Comparison of ENCODE assay signal across 29 mouse cellular contexts in the genomic region with DNA sequence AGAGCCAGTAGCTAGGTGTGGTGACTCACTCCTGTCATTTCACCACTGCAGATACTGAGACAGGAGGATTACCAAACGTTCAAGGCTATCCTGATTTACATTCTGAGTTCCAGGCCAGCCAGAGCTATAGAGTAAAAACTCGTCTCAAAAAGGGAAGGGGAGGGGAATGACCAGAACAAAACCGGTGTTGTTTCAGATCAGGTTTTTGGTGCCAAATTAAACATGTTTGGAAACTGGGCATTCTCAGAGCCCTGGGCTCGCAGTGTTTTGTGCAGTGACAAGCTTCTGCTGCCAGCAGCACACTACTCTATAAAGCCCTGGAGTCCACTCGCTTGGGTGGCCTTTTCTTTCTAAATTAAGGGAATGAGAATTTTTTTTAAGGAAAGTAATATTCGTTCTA. TPM values are rescaled to one million over a fixed set of nuclear protein-coding genes. Genes with fewer than 3 reads are reported as not detected.
A peak's percentile ranks its signal among the peaks of the same experiment; 100 is the strongest.
DNase-seq lines count a peak whose midpoint lies in the region; ATAC-seq lines count a peak whose summit lies in the region.
"Had no signal": no experiment of that assay in that cellular context is flagged by ENCODE, and none has a peak within 500 bp of the region (broad histone marks: within the 10 kb centered on the region; RNA-seq: fewer than 3 reads in every experiment).

No protein-coding gene starts in this region.

- peaks cover 27% of the 10 kb centered on the region for H3K36me3 ChIP-seq in heart, embryonic 13.5 days
- peaks cover 23% of the 10 kb centered on the region for H3K36me3 ChIP-seq in midbrain, embryonic 14.5 days (ENCODE audit: control insufficient read depth, insufficient read depth, low read length)
- H3K36me3 ChIP-seq in midbrain, embryonic 13.5 days = peaks cover 38% of the 10 kb centered on the region

- no peak overlapping the region for H3K9ac ChIP-seq in heart, embryonic 13.5 days
- no peak overlapping the region for H3K9ac ChIP-seq in midbrain, embryonic 14.5 days (replicated peaks; ENCODE audit: low read length)
- H3K9ac ChIP-seq in midbrain, embryonic 13.5 days (replicated peaks) = no peak overlapping the region
- H3K9ac ChIP-seq: heart, embryonic 12.5 days; hindbrain, embryonic 14.5 days; kidney, embryonic 15.5 days; limb, embryonic 13.5 days; liver, embryonic 12.5 days; neural tube, embryonic 13.5 days had no signal

- intact Hi-C loops in heart, postnatal 25 days (cut with DNase I) = loop anchor here (10.0 kb wide), 1 partner anchor 377 kb away; a partner anchor contains a TSS

- H3K27me3 ChIP-seq in heart, embryonic 13.5 days (replicated peaks) = no peaks in the 10 kb centered on the region
- no peaks in the 10 kb centered on the region for H3K27me3 ChIP-seq in midbrain, embryonic 14.5 days (ENCODE audit: control insufficient read depth, insufficient read depth, low read length)
- H3K27me3 ChIP-seq in midbrain, embryonic 13.5 days = no peaks in the 10 kb centered on the region
- H3K27me3 ChIP-seq: kidney, embryonic 15.5 days; limb, embryonic 13.5 days; liver, embryonic 12.5 days; neural tube, embryonic 13.5 days; Patski had no signal

- no peaks in the 10 kb centered on the region for H3K9me3 ChIP-seq in heart, embryonic 13.5 days
- no peaks in the 10 kb centered on the region for H3K9me3 ChIP-seq in midbrain, embryonic 14.5 days (ENCODE audit: control insufficient read depth, low read length)
- no peaks in the 10 kb centered on the region for H3K9me3 ChIP-seq in midbrain, embryonic 13.5 days
- H3K9me3 ChIP-seq: G1E; heart, embryonic 12.5 days; kidney, embryonic 15.5 days; limb, embryonic 13.5 days; liver, embryonic 12.5 days; neural tube, embryonic 13.5 days had no signal

- 66% methylated on average over 6 of the region's 6 CpGs for WGBS in heart, embryonic 13.5 days
- WGBS in midbrain, embryonic 14.5 days = 80% methylated on average over 6 of the region's 6 CpGs
- WGBS in midbrain, embryonic 13.5 days = 74% methylated on average over 6 of the region's 6 CpGs

- H3K4me3 ChIP-seq in heart, embryonic 13.5 days = no peak overlapping the region
- H3K4me3 ChIP-seq in midbrain, embryonic 14.5 days (replicated peaks; ENCODE audit: low read depth, low read length) = no peak overlapping the region
- no peak overlapping the region for H3K4me3 ChIP-seq in midbrain, embryonic 13.5 days (replicated peaks)
- H3K4me3 ChIP-seq: heart, embryonic 12.5 days; kidney, embryonic 15.5 days; layer of hippocampus, adult 2 months; left cerebral cortex, adult 2 months; limb, embryonic 13.5 days; liver, embryonic 12.5 days; neural tube, embryonic 13.5 days had no signal

- H3K4me1 ChIP-seq in heart, embryonic 13.5 days = peaks cover 13% of the 10 kb centered on the region; the same call in 1 of the 2 replicates
- no peaks in the 10 kb centered on the region for H3K4me1 ChIP-seq in midbrain, embryonic 14.5 days (ENCODE audit: control insufficient read depth, insufficient read depth, low read length)
- H3K4me1 ChIP-seq in midbrain, embryonic 13.5 days (replicated peaks) = no peaks in the 10 kb centered on the region
- H3K4me1 ChIP-seq: kidney, embryonic 15.5 days; liver, embryonic 12.5 days; neural tube, embryonic 13.5 days had no signal

- ATAC-seq in heart, embryonic 13.5 days (ENCODE audit: extremely low read depth, insufficient number of reproducible peaks, low FRiP score, low TSS enrichment) = no peak
- ATAC-seq in midbrain, embryonic 14.5 days (ENCODE audit: low FRiP score, low TSS enrichment) = no peak
- no peak for ATAC-seq in midbrain, embryonic 13.5 days
- ATAC-seq: liver, embryonic 12.5 days; Patski had no signal

- DNase-seq in adrenal gland, postnatal 14 days = peak; percentile 16
- no peak for DNase-seq in adrenal gland, adult 18-20 months (ENCODE audit: low spot score in 2 of 2)
- DNase-seq in heart, postnatal 25 days (ENCODE audit: low spot score) = no peak
- peak; percentile 30 for DNase-seq in midbrain, embryonic 14.5 days
- DNase-seq in fat pad, adult 2 months (ENCODE audit: extremely low read depth, low read depth, low spot score) = peak; percentile 78
- DNase-seq in spleen, postnatal 36 days (ENCODE audit: low spot score in 2 of 2) = no peak
- DNase-seq: adrenal gland, adult 2 months; cerebellum, adult 11 months; cerebellum, adult 9-10 months; cerebellum, postnatal 36 days; gastrocnemius, postnatal 10 days; heart, postnatal 14 days; kidney, adult 18-20 months; kidney, postnatal 36 days; lung, adult 18-20 months; lung, postnatal 10 days; right cerebral cortex, postnatal 4 days had no signal

- no peak overlapping the region for H3K4me2 ChIP-seq in heart, embryonic 13.5 days
- no peak overlapping the region for H3K4me2 ChIP-seq in midbrain, embryonic 14.5 days (ENCODE audit: low read length)
- H3K4me2 ChIP-seq in midbrain, embryonic 13.5 days (replicated peaks) = no peak overlapping the region
- H3K4me2 ChIP-seq: heart, embryonic 12.5 days; hindbrain, embryonic 14.5 days; kidney, embryonic 15.5 days; limb, embryonic 13.5 days; liver, embryonic 12.5 days; neural tube, embryonic 13.5 days had no signal

- peak overlapping the region; percentile 65; the same call in 1 of the 2 replicates for H3K27ac ChIP-seq in heart, embryonic 13.5 days (replicated peaks)
- H3K27ac ChIP-seq in midbrain, embryonic 14.5 days (replicated peaks; ENCODE audit: low read depth, low read length) = no peak overlapping the region
- H3K27ac ChIP-seq in midbrain, embryonic 13.5 days = no peak overlapping the region
- H3K27ac ChIP-seq: hindbrain, embryonic 14.5 days; kidney, embryonic 15.5 days; layer of hippocampus, adult 2 months; left cerebral cortex, adult 2 months; limb, embryonic 13.5 days; liver, embryonic 12.5 days; neural tube, embryonic 13.5 days had no signal

RNA-seq across cellular contexts. Expression of a gene that starts 8.7 kb away (rescaled TPM):
- total RNA-seq in adrenal gland, postnatal 14 days (2021) = 8.3 and 8.4 TPM in 2 replicates
- total RNA-seq in adrenal gland, adult 18-20 months (2021) = 10 to 100 TPM in 1 of 2 experiments, 1 to 10 TPM in 1; 9.0 to 10.6 TPM
- polyA plus RNA-seq in heart, embryonic 13.5 days (2015; fragmentation: Nextera tagmentation; extraction: Ambion mirVana) = 10.0 and 10.7 TPM in 2 replicates
- total RNA-seq in heart, postnatal 25 days (2021) = 1 to 10 TPM; 2.8 to 3.2 TPM
- polyA plus RNA-seq in midbrain, embryonic 14.5 days (2014; fragmentation: Nextera tagmentation; extraction: Ambion mirVana) = 8.5 and 9.6 TPM in 2 replicates
- polyA plus RNA-seq in midbrain, embryonic 13.5 days (2015; fragmentation: Nextera tagmentation; extraction: Ambion mirVana) = 11.9 and 12.7 TPM in 2 replicates

RNA-seq across cellular contexts. Expression of a gene that starts 42.3 kb away (rescaled TPM):
- 0.85 and 2.2 TPM in 2 replicates for total RNA-seq in adrenal gland, postnatal 14 days (2021)
- total RNA-seq in adrenal gland, adult 18-20 months (2021) = under 1 TPM; 0.30 to 0.80 TPM
- polyA plus RNA-seq in heart, embryonic 13.5 days (2015; fragmentation: Nextera tagmentation; extraction: Ambion mirVana) = 2.8 and 3.3 TPM in 2 replicates
- 1 to 10 TPM; 3.5 to 4.7 TPM for total RNA-seq in heart, postnatal 25 days (2021)
- 0.53 and 1.2 TPM in 2 replicates for polyA plus RNA-seq in midbrain, embryonic 14.5 days (2014; fragmentation: Nextera tagmentation; extraction: Ambion mirVana)
- 0.70 and 0.98 TPM in 2 replicates for polyA plus RNA-seq in midbrain, embryonic 13.5 days (2015; fragmentation: Nextera tagmentation; extraction: Ambion mirVana)
- polyA plus RNA-seq: G1E had no signal

Comparison
In these comparisons a context has a peak if more than half of its experiments do, and no peak if none do; other contexts are left out.
1. DNase-seq: peak in adrenal gland, postnatal 14 days (single experiment), midbrain, embryonic 14.5 days (single experiment) and fat pad, adult 2 months (single experiment); none in adrenal gland, adult 18-20 months (0 of 2), heart, postnatal 25 days (single experiment) and spleen, postnatal 36 days (0 of 2).